Mouse (Mus musculus) liver, embryonic 14.5 days (tissue): Measurements from ENCODE around the gene I830077J02Rik.

ENCODE experiments used
- CTCF ChIP-seq: IDR thresholded peaks from 2 replicates; pipeline ENCODE4 v1.5.1; 2016; ENCODE audit warnings: antibody characterized with exemption, low read depth, control low read depth
- EP300 ChIP-seq: IDR thresholded peaks from 2 replicates; pipeline ENCODE4 v1.6.1; 2016; ENCODE audit warnings: antibody characterized with exemption, low read depth

GRCm38 (mm10) chr3:105877252-105877803, 55.1 kb downstream of the I830077J02Rik start:
- TF ChIP-seq CTCF (no peak), EP300 (no peak)
